Mouse (Mus musculus): ENCODE results near the gene Rbl2. TPM values are rescaled to one million over a fixed set of nuclear protein-coding genes. Genes with fewer than 3 reads are reported as not detected.

Gene Rbl2
- polyA plus RNA-seq, 1 experiment from 2014 or later: 52.7 TPM

GRCm38 (mm10) chr8:91133441-91134069 lies 63.7 kb downstream of the Rbl2 start:
- ChIA-PET POLR2A (interaction anchor here (1.6 kb wide), 1 partner anchor 8 kb away, joined by 4 read pairs; no protein-coding TSS in a partner anchor), CTCF (interaction anchor here (2.5 kb wide), 1 partner anchor 16 kb away, joined by 12 read pairs; no protein-coding TSS in a partner anchor)
- no peak for TF ChIP-seq CTCF (IDR thresholded peaks at IDR 0.05)
- H3K27me3 ChIP-seq: no peaks in the 10 kb centered on the region
- in situ Hi-C loops (cut with MboI; ENCODE audit: low pct_unique_long_range_greater_than_20kb): no loop called here
- DNase-seq (ENCODE audit: low read depth, low spot score): no peak
- peak; percentile 3 for ATAC-seq

GRCm38 (mm10) chr8:91134070-91134475 lies 64.2 kb downstream of the Rbl2 start:
- DNase-seq (ENCODE audit: low read depth, low spot score): peak; percentile 98
- TF ChIP-seq CTCF (IDR thresholded peaks at IDR 0.05): no peak
- in situ Hi-C loops (cut with MboI; ENCODE audit: low pct_unique_long_range_greater_than_20kb): no loop called here
- H3K27me3 ChIP-seq: no peaks in the 10 kb centered on the region
- CTCF ChIA-PET: interaction anchor here (2.5 kb wide), 1 partner anchor 16 kb away, joined by 12 read pairs; no protein-coding TSS in a partner anchor
- ATAC-seq: peak; percentile 93
- POLR2A ChIA-PET: interaction anchor here (1.2 to 1.6 kb wide), 2 partner anchors 8 to 10 kb away, joined by 4 read pairs; no protein-coding TSS in a partner anchor

DNA sequence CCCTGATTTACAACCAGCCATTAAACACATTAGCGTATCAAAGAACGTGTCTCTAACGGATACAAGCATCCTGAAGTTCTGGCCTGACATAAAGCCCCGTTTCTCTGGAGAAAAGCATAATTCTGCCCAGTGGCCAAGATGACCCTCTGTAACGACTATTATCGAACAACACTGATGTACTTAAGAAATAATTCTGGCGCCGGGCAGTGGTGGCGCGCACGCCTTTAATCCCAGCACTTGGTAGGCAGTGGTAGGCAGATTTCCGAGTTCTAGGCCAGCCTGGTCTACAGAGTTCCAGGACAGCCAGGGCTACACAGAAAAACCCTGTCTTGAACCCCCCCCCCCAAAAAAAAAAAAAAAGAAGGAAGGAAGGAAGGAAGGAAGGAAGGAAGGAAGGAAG lies 64.8 kb downstream of the Rbl2 start:
- ChIA-PET POLR2A (interaction anchor here (1.2 kb wide), 1 partner anchor 11 kb away, joined by 4 read pairs; no protein-coding TSS in a partner anchor), CTCF (interaction anchor here (2.5 kb wide), 1 partner anchor 17 kb away, joined by 12 read pairs; no protein-coding TSS in a partner anchor)
- no peaks in the 10 kb centered on the region for H3K27me3 ChIP-seq
- in situ Hi-C loops (cut with MboI; ENCODE audit: low pct_unique_long_range_greater_than_20kb): no loop called here
- no peak for ATAC-seq
- TF ChIP-seq CTCF (IDR thresholded peaks at IDR 0.05): no peak
- no peak for DNase-seq (ENCODE audit: low read depth, low spot score)

- ATAC-seq (peak; percentile 17), DNase-seq (ENCODE audit: low read depth, low spot score) (peak; percentile 78)
- no peak for TF ChIP-seq CTCF (IDR thresholded peaks at IDR 0.05)
- ChIA-PET CTCF (interaction anchor here (1.3 to 2.8 kb wide), 4 partner anchors 13 to 19 kb away, joined by 4 to 17 read pairs (median 10); no protein-coding TSS in a partner anchor), POLR2A (interaction anchor here (1.2 kb wide), 1 partner anchor 12 kb away, joined by 4 read pairs; no protein-coding TSS in a partner anchor)
- no peaks in the 10 kb centered on the region for H3K27me3 ChIP-seq
- in situ Hi-C loops (cut with MboI; ENCODE audit: low pct_unique_long_range_greater_than_20kb): no loop called here
Measured at GRCm38 (mm10) chr8:91135308-91136181, 65.7 kb downstream of the Rbl2 start.

DNA sequence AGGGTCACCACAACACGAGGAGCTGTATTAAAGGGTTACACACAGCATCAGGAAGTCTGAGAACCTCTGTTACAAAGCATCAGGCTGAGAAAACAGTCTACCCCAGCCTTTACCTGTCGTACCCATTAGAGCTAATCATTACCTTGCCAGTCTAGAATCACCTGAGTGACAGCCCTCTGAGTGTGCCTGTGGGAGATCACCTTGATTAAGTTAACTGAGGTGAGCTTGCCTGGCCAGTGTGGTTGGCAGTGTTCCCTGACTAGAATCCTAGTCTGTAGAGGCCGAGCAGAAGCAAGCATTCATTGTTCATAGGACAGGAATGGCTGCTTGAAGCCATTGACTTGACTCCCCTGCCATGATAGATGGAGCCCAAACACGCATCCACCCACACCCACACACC lies 71.0 kb downstream of the Rbl2 start:
- ChIA-PET POLR2A (no interaction called here), CTCF (no interaction called here)
- in situ Hi-C loops (cut with MboI; ENCODE audit: low pct_unique_long_range_greater_than_20kb): no loop called here
- ATAC-seq (no peak), DNase-seq (ENCODE audit: low read depth, low spot score) (no peak)
- no peaks in the 10 kb centered on the region for H3K27me3 ChIP-seq
- no peak for TF ChIP-seq CTCF (IDR thresholded peaks at IDR 0.05)

DNA sequence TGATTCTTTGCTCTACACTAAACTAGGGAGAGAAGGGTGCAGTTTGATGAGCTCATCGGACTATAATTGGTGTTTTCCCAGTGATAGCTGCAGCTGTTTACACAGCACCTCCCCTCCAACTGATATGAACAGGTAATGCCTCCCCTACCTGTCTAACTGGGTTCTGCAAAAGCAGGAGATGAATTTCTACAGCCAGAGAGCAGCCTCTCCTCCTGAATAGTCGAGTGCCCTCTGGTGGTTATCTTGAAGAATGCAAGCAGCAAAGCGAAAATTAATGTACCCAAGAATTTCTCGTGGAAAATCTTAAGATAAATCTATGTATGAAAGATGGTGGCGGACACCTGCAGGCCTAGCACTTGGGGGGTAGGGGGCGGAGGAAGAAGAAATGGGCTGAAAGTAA lies 77.9 kb downstream of the Rbl2 start:
- POLR2A ChIA-PET: no interaction called here
- peak; percentile 74 for TF ChIP-seq CTCF (IDR thresholded peaks at IDR 0.05)
- ATAC-seq (no peak), DNase-seq (ENCODE audit: low read depth, low spot score) (no peak)
- H3K27me3 ChIP-seq: no peaks in the 10 kb centered on the region
- CTCF ChIA-PET: interaction anchor here (0.9 to 3.1 kb wide), 11 partner anchors 11 to 100 kb away, joined by 3 to 19 read pairs (median 6); no protein-coding TSS in a partner anchor
- in situ Hi-C loops (cut with MboI; ENCODE audit: low pct_unique_long_range_greater_than_20kb): no loop called here

- no peak for DNase-seq (ENCODE audit: low read depth, low spot score)
- POLR2A ChIA-PET: interaction anchor here (1.2 kb wide), 1 partner anchor 31 kb away, joined by 4 read pairs; no protein-coding TSS in a partner anchor
- H3K27me3 ChIP-seq: no peaks in the 10 kb centered on the region
- ATAC-seq: no peak
- no peak for TF ChIP-seq CTCF (IDR thresholded peaks at IDR 0.05)
- CTCF ChIA-PET: interaction anchor here (0.9 to 3.1 kb wide), 8 partner anchors 12 to 77 kb away, joined by 3 to 19 read pairs (median 10); no protein-coding TSS in a partner anchor
- in situ Hi-C loops (cut with MboI; ENCODE audit: low pct_unique_long_range_greater_than_20kb): no loop called here
Measured at GRCm38 (mm10) chr8:91148643-91149178, 78.9 kb downstream of the Rbl2 start.

DNA sequence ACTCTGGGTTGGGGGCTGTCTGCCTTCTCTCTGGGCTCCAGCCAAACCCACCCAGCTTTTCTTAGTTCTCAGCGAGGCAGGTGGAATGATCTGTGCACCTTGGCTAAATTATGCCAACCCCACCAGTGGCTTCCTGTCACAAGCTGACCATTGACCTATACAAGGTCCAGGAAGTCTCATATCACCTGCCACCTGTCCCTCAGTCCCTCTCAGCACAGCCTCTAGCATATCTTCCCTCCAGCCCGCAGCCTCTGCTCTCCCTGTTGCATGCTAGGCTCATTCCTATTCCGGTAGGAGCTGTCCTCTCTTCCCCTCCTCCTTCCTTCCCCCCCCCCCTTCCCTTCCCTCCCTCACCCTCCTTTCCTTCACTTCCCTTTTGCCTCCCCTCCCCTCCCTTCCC lies 79.4 kb downstream of the Rbl2 start:
- POLR2A ChIA-PET: interaction anchor here (1.2 kb wide), 1 partner anchor 32 kb away, joined by 4 read pairs; no protein-coding TSS in a partner anchor
- ATAC-seq (no peak), DNase-seq (ENCODE audit: low read depth, low spot score) (no peak)
- TF ChIP-seq CTCF (IDR thresholded peaks at IDR 0.05): no peak
- CTCF ChIA-PET: interaction anchor here (0.9 to 3.1 kb wide), 7 partner anchors 13 to 71 kb away, joined by 3 to 19 read pairs (median 9); no protein-coding TSS in a partner anchor
- no peaks in the 10 kb centered on the region for H3K27me3 ChIP-seq
- in situ Hi-C loops (cut with MboI; ENCODE audit: low pct_unique_long_range_greater_than_20kb): no loop called here

GRCm38 (mm10) chr8:91151531-91151930 lies 81.7 kb downstream of the Rbl2 start:
- in situ Hi-C loops (cut with MboI; ENCODE audit: low pct_unique_long_range_greater_than_20kb): no loop called here
- no peaks in the 10 kb centered on the region for H3K27me3 ChIP-seq

GRCm38 (mm10) chr8:91153831-91154230 lies 84.0 kb downstream of the Rbl2 start:
- TF ChIP-seq CTCF (IDR thresholded peaks at IDR 0.05): peak; percentile 38
- H3K27me3 ChIP-seq: no peaks in the 10 kb centered on the region
- in situ Hi-C loops (cut with MboI; ENCODE audit: low pct_unique_long_range_greater_than_20kb): no loop called here
- CTCF ChIA-PET: interaction anchor here (1.4 to 2.6 kb wide), 3 partner anchors 11 to 36 kb away, joined by 4 to 12 read pairs (median 9); no protein-coding TSS in a partner anchor
- POLR2A ChIA-PET: no interaction called here
- DNase-seq (ENCODE audit: low read depth, low spot score) (no peak), ATAC-seq (no peak)

More at GRCm38 (mm10) chr8:91151531-91151930, 81.7 kb downstream of the Rbl2 start:
- POLR2A ChIA-PET: no interaction called here
- ATAC-seq (no peak), DNase-seq (ENCODE audit: low read depth, low spot score) (no peak)
- CTCF ChIA-PET: no interaction called here
- TF ChIP-seq CTCF (IDR thresholded peaks at IDR 0.05): no peak

Data from Patski (cell line).